Mouse (Mus musculus) erythroid progenitor cell, adult 5-6 weeks (primary cell): ENCODE results near the gene Tuba1c. TPM values are rescaled to one million over a fixed set of nuclear protein-coding genes. Genes with fewer than 3 reads are reported as not detected.
"Not testable (repeated sequence)": the region's sequence is repeated elsewhere in the genome, so short reads cannot be mapped to it uniquely, and the experiment has no call there.

Experiments
- ATAC-seq: replicated peaks from 2 replicates; pipeline ENCODE4 v1.8.0; 2016; ENCODE audit warnings: moderate number of reproducible peaks, mild to moderate bottlenecking, moderate TSS enrichment, inconsistent platforms; ENCODE audit not compliant: poor library complexity, low FRiP score, severe bottlenecking
- total RNA-seq, 2 experiments: library from RNA; stranded (forward) in 1 of 2; stranded (reverse) in 1 of 2; fragments of 150-400 nt in 1 of 2; fragments of 186-747, 209-891 nt in 1 of 2; gene quantifications; 2 replicates each; pipeline versions ENCODE4 v1.2.3 to v1.2.4; 2015 to 2017; ENCODE audit warnings: low replicate concordance in 2 of 2

The Tuba1c gene
- total RNA-seq, 2 experiments from 2014 or later = 271 to 637 TPM

- ATAC-seq = peak; percentile 80
These were observed 20.0 kb downstream of the Tuba1c start for GRCm38 (mm10) chr15:99049473-99050253.

- no peak for ATAC-seq
These were observed 23.7 kb downstream of the Tuba1c start for GRCm38 (mm10) chr15:99053373-99053772.

DNA sequence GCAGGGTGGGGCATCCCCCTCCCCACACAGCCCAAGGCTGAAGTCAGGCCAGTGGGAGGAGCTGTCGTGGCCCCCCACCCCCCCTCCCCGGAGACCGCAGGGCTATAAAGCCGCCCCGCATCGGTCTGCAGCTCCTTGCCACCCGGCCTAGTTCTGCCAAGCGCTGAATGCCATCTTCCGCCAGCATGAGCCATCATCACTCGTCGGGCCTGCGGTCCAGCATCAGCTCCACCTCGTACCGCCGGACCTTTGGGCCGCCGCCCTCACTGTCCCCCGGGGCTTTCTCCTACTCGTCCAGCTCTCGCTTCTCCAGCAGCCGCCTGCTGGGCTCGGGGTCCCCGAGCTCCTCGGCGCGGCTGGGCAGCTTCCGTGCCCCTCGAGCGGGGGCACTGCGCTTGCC is 25.3 kb downstream of the Tuba1c start, which contains the start of gene Prph:
Gene Prph, plus strand, starts transcription at position 135 of the 400 bp plus-strand sequence.
- no peak for ATAC-seq

GRCm38 (mm10) chr15:99055511-99055961 is 25.8 kb downstream of the Tuba1c start:
- 0 out of 2 replicates have a peak, but pooled peaks have one; percentile 28 for ATAC-seq

DNA sequence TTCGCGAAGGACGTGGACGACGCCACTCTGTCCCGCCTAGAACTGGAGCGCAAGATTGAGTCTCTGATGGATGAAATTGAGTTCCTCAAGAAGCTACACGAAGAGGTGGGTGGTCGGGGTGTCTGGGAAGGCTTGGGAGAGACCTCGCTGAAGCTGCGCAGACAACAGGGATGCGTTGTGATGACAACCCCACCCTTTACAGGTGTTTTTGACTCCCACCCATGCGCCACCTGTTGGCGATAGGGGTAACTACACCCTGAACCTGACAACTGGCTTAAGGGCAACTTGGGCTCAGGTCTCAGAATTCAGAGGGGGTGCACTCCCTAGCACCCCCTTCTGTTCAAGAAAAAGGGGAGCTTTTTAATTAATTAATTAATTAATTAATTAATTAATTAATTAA is 26.6 kb downstream of the Tuba1c start:
- peak; percentile 62; the same call in 1 of the 2 replicates for ATAC-seq

DNA sequence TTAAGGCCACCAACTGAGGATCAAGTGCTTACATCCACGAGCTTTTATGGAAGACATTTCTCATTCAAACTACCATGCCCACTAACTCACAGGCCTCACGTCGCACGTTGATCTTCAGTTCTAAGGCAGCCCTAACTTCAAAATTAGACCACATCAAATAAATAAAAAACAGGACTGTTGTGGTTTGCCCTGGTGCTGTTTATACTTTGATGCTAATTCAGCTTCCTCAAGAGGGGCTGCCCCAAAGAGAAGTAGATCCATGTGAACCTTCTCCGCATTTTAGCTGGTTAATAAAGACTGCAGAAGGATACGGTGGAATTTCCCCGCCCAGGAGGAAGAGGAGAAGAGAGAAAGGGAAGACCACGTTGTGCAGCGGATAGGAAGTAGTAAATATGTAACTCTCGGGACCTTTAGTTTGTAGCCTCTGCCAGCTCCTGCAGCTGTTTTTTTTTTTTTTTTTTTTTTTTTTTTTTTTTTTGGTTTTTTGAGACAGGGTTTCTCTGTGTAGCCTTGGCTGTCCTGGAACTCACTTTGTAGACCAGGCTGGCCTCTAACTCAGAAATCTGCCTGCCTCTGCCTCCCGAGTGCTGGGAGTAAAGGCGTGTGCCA is 36.0 kb downstream of the Tuba1c start:
- ATAC-seq = no peak

DNA sequence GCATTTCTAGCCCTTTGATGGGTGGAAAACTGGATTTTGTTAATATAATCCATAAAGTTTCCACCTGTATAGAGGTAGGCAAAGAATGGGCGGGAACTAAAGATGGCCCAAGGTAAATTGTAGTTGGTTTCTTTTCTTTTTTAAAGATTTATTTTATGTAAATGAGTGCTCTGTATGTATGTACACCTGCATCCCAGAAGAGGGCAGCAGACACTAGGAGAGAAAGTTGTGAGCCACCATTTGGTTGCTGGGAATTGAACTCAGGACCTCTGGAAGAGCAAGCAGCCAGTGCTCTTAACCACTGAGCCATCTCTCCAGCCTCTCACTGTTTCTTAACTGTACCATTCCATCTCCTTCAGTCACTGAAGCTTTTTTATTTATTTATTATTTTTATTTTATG is 42.3 kb downstream of the Tuba1c start:
- no peak for ATAC-seq

DNA sequence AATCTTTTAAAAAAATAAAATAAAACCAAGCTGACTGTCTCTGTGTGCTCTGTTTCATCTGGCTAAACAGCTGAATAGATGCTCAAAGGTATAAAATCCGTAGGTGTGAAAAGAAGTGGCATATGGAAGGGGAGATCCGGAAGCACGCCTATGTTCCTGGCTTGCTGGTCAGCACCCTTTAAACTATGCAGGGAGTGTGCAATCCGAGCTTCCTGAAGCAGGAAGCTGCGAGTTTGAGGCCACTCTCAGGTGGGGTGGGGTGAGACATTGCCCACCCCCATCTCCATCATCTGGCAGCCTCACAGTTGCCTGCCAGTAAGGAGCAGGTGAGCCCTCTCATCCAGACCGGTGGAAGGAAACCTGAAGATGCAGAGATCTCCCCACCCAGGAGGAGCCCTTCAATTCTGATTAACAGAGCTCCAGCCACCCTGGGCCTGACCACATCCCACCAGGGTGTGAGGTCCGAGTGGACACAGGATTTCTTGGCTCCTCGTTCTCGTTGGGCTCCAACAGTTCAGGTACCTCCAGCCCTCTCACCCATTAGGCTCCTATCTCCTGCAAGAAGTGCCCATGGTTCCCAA is 44.4 kb downstream of the Tuba1c start, which contains the start of gene Troap:
Gene Troap, plus strand, starts transcription at position 557 of the 581 bp plus-strand sequence.
- peak; percentile 36 for ATAC-seq

DNA sequence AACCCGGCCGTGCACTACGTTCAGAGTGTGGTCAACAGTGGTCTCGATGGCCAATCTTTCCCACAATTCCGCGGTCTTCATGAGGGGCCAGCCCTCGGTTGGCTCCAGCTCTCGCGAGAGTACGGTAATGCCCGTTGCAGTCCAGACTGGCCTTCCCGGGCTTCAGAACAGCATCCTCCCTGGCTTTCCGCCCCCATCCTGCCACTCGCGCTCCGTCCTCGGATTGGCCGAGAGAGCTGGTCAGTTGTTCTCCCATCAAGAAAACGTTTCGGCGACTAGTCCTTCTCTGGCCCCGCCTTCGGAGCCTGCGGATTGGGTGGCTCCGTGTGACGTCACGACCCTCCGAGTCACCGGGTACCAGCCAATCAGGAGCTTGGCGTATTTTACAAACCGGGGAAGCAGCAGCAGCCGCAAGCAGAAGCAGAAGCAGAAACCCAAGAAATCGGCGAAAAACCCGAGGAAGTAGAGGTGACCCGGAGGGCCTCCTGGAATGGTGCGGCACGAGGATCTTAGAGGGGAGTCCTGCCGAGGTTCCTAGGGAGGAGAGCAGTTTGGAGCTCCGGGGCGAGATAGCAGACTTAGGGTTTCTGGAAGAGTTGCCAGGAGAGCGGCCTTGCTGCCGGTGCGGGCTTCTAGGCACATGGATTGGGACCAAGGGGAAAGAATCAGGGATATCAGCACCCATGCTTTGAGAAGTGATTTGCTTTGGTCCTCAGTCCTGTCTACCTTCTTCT is 45.1 kb downstream of the Tuba1c start:
- ATAC-seq = peak; percentile 94

DNA sequence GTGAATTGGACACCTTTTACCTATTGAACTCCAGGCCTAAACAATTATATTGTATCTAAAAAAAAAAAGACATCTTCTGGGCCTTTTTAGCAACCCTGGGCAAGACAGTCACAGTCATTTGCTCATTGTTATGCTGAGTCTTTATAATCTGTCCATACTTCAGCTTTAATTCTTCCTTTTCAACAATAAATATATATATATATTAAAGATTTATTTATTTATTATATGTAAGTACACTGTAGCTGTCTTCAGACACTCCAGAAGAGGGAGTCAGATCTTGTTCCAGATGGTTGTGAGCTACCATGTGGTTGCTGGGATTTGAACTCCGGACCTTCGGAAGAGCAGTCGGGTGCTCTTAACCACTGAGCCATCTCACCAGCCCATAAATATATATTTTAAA is 46.3 kb downstream of the Tuba1c start:
- not testable (repeated sequence) for ATAC-seq

DNA sequence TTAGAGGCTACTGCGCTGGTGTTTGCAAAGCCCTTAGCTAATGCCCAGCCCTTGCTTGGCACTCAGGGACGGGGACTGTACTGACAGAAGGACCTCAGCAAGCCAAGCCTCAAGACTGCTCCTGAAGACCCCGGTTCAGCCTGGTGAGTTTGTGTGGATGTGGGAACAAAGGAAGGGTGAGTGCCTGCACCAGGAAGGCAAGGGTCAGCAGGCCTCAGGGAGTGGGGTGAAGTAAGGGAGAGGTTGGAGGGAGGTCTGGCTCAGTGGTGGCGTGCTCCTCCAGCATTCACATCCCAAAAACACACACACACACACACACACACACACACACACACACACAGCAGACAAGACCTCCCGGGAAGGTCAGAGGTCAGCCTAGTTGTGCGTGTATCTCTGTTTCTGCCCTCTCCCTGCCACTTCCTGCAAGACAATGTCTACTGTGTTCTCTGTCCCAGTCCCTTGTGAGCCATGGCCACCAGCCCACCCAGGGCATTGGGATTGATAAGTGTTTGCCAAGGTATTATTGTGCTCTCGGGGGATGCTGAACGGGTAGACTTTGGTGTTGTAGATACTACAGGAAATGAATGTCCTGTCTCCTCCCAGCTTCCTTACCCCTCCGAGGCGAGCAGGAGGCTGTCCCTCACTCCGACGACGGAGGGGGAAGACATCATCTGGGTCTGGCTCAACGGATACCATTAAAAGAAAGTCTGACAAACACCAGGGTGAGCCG is 48.7 kb downstream of the Tuba1c start:
- no peak for ATAC-seq

DNA sequence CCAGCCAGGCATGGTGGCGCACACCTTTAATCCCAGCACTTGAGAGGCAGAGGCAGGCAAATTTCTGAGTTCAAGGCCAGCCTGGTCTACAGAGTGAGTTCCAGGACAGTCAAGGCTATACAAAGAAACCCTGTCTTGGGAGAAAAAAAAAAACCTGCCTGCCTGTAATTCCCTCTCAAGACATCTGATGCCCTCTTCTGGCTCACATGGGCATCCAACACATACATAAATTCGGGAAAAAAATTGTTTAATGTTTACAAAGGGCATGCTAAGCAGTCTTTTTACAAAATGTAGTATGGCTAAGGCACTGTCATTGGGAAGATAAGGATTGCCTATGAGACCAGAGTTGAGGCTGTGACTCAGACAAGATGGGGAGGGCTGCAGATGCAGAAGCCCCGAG is 50.1 kb downstream of the Tuba1c start:
- no peak for ATAC-seq

DNA sequence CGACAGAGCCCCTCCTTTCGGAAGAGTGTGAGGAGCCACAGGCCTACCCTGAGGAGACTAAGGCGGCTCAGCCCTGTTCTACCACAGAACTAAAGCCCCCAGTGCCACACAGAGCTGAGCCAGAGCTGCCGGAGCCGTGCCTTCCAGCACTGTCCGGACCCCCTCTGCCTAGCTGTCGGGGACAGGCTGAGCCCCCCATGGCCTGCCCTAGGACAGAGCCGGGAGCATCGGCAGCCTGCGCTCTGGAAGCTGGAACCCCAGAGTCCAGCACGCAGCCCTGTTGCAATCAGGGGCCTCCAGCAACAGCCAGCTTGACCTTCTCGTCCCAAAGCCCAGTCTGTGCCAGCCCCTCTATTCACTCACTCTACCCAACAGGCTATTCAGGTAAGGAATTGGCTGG is 52.6 kb downstream of the Tuba1c start:
- ATAC-seq = no peak

DNA sequence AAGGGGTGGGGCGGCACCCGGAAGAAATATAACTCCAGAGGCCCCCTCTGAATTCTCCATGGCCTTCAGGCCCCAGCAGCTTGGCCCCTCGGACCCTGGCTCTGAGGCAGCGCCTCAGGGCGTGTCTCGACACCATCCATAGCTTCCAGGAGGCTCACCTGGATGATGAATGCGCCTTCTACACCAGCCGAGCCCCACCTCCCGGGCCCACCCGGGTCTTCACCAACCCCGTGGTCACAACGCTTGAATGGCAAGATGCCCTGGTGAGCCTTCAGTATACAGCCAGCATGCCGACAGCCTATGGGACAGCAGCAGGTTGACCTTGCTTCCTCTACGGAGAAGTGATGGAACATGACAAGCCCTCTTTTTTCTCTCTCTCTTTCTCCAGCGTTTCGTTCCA is 53.1 kb downstream of the Tuba1c start:
- ATAC-seq = no peak

GRCm38 (mm10) chr15:99083258-99083657 is 53.6 kb downstream of the Tuba1c start:
- ATAC-seq = no peak; the same call in 1 of the 2 replicates

GRCm38 (mm10) chr15:99083867-99084557 is 54.3 kb downstream of the Tuba1c start:
- no peak for ATAC-seq

DNA sequence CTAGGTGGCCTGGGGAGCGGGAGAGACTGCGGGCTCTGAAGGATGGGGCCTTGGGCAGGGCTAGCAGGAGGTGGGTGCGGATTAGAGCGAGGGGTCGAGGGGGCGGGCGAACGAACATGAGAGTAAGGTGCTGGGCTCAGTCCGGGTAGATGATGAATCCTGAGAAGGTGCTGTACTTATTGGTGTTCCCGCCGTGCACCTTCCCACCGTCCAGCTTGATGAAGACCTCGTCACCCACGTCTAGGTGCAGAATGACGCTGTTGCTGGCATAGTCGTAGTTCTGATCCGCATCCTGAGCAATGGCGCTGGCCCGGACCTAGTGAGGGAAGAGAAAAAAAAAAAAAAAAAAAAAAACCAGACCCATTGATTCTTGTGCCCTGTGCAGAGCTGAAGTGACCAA is 54.9 kb downstream of the Tuba1c start:
- ATAC-seq = no peak

GRCm38 (mm10) chr15:99085997-99086396 is 56.3 kb downstream of the Tuba1c start:
- no peak for ATAC-seq
